Mouse (Mus musculus) olfactory bulb, adult 2 months (tissue): Measurements from ENCODE around the gene Vps72.

ENCODE experiments used
- CTCF ChIP-seq: fragments of 200-500 bp; IDR thresholded peaks from 2 replicates; pipeline ENCODE4 v1.5.1; 2012; ENCODE audit warnings: low read depth, mild to moderate bottlenecking, low read length, moderate library complexity; ENCODE audit not compliant: insufficient read depth
- POLR2A ChIP-seq: fragments of 200-500 bp; IDR thresholded peaks from 2 replicates; pipeline ENCODE4 v1.6.1; 2012; ENCODE audit warnings: mild to moderate bottlenecking, low read depth, low read length, moderate library complexity; ENCODE audit not compliant: insufficient read depth

DNA sequence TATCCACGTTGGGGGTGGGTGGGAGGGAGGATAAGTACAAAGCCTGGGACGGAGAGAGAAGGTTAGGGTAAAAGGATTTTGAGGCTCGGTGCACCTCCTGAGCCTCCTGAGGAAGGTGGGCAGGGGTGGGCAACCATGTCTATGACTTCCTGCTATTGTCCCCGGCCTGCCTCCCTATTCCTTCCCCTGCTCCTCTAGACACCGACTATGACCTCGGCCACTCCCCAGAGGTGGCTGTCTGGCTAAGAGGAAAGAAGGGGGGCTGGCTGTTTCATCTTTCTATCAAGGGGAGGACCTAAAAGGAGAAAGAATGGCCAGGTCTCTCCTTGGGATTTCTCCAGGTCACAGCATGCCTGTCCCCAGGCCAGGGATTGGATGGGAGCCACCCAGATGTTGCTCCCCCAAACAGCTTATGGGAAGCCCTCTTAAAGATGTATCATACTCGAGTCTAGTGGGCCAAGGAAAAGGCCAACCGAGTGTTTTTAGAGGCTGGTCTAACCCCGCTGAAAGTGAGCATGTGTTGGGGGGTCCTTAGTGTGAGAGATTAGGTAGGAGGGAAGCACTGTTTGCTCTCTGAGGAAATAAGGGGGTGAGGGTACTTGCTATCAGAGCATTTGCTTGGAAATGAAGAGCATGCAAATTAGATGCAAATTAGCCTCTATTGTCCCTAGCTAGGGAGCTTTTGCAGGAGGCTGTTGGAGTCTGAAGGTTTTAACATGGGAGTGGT, 51.0 kb downstream of the Vps72 start:
- TF ChIP-seq CTCF (no peak), POLR2A (no peak)
